Mouse (Mus musculus) ES-E14 (cell line): ENCODE measurements at regions not wholly inside any gene's neighbourhood (a gene's known extent, or its start where the extent isn't known, plus 50 kb on each side); places are given as distances from the start of the nearest gene placed in this dataset.

ENCODE experiments used
- MAFK ChIP-seq: IDR thresholded peaks from 2 replicates; pipeline ENCODE4 v1.6.1; 2014; ENCODE audit warnings: mild to moderate bottlenecking, low read depth, low read length, inconsistent platforms; ENCODE audit not compliant: insufficient read depth
- ZC3H11A ChIP-seq: IDR thresholded peaks from 2 replicates; pipeline ENCODE4 v1.6.1; 2012; ENCODE audit warnings: low read depth, mild to moderate bottlenecking, inconsistent platforms, low read length, borderline replicate concordance
- ZNF384 ChIP-seq: IDR thresholded peaks from 2 replicates; pipeline ENCODE4 v1.6.1; 2012; ENCODE audit warnings: low read depth, low read length, inconsistent platforms

GRCm38 (mm10) chr5:41061222-41061621, 646.7 kb downstream of the Rab28 start:
- TF ChIP-seq MAFK, result no peak
- TF ChIP-seq ZNF384, result no peak
- no peak for TF ChIP-seq ZC3H11A
